Mouse (Mus musculus): Measurements from ENCODE around the gene Qk. TPM values are rescaled to one million over a fixed set of nuclear protein-coding genes. Genes with fewer than 3 reads are reported as not detected.

Gene Qk
- polyA plus RNA-seq, 1 experiment from 2014 or later = 40.5 TPM

GRCm38 (mm10) chr17:10209154-10209777 is 110.4 kb downstream of the Qk start:
- Histone ChIP-seq H3K27ac (no peak overlapping the region), H3K27me3 (ENCODE audit: poor library complexity, severe bottlenecking) (no peaks in the 10 kb centered on the region), H3K4me3 (no peak overlapping the region), H3K9me3 (no peaks in the 10 kb centered on the region), H3K4me1 (peaks cover 6% of the 10 kb centered on the region), H3K36me3 (replicated peaks) (peaks cover 61% of the 10 kb centered on the region)
- no peak for DNase-seq (ENCODE audit: extremely low spot score, low spot score)
- 31% methylated on average over 12 of the region's 12 CpGs for WGBS

- Histone ChIP-seq H3K27ac (no peak overlapping the region), H3K9me3 (peaks cover 4% of the 10 kb centered on the region; the same call in 1 of the 2 replicates), H3K36me3 (replicated peaks) (peaks cover 61% of the 10 kb centered on the region), H3K4me3 (no peak overlapping the region), H3K4me1 (no peaks in the 10 kb centered on the region), H3K27me3 (ENCODE audit: poor library complexity, severe bottlenecking) (no peaks in the 10 kb centered on the region)
- DNase-seq (ENCODE audit: extremely low spot score, low spot score) = no peak
- WGBS = 94% methylated on average over 2 of the region's 2 CpGs
These were observed 121.0 kb downstream of the Qk start for GRCm38 (mm10) chr17:10198662-10199061.

GRCm38 (mm10) chr17:10198231-10198630 is 121.4 kb downstream of the Qk start:
- 94% methylated on average over 3 of the region's 3 CpGs for WGBS
- no peak for DNase-seq (ENCODE audit: extremely low spot score, low spot score)

GRCm38 (mm10) chr17:10195703-10196102 is 124.0 kb downstream of the Qk start:
- Histone ChIP-seq H3K27ac (no peak overlapping the region), H3K4me3 (no peak overlapping the region), H3K36me3 (replicated peaks) (peaks cover 36% of the 10 kb centered on the region), H3K9me3 (peaks cover 12% of the 10 kb centered on the region; the same call in 1 of the 2 replicates), H3K27me3 (ENCODE audit: poor library complexity, severe bottlenecking) (no peaks in the 10 kb centered on the region), H3K4me1 (no peaks in the 10 kb centered on the region)
- WGBS = 95% methylated on average over 6 of the region's 6 CpGs
- DNase-seq (ENCODE audit: extremely low spot score, low spot score) = no peak

More at GRCm38 (mm10) chr17:10198231-10198630, 121.4 kb downstream of the Qk start:
- no peak overlapping the region for H3K4me3 ChIP-seq
- H3K4me1 ChIP-seq = no peaks in the 10 kb centered on the region
- H3K9me3 ChIP-seq = peaks cover 5% of the 10 kb centered on the region; the same call in 1 of the 2 replicates
- H3K27ac ChIP-seq = no peak overlapping the region
- H3K36me3 ChIP-seq (replicated peaks) = peaks cover 58% of the 10 kb centered on the region
- H3K27me3 ChIP-seq (ENCODE audit: poor library complexity, severe bottlenecking) = no peaks in the 10 kb centered on the region

GRCm38 (mm10) chr17:10190857-10191256 is 128.8 kb downstream of the Qk start:
- Histone ChIP-seq H3K36me3 (replicated peaks) (peaks cover 11% of the 10 kb centered on the region; the same call in 1 of the 2 replicates), H3K27ac (no peak overlapping the region), H3K4me3 (no peak overlapping the region), H3K4me1 (peaks cover 12% of the 10 kb centered on the region), H3K27me3 (ENCODE audit: poor library complexity, severe bottlenecking) (no peaks in the 10 kb centered on the region), H3K9me3 (peaks cover 12% of the 10 kb centered on the region; the same call in 1 of the 2 replicates)
- DNase-seq (ENCODE audit: extremely low spot score, low spot score) = no peak
- 90% methylated on average over 1 of the region's 1 CpGs for WGBS

GRCm38 (mm10) chr17:10188481-10188880 is 131.2 kb downstream of the Qk start:
- no peak overlapping the region for H3K4me3 ChIP-seq
- H3K4me1 ChIP-seq = peaks cover 12% of the 10 kb centered on the region
- H3K36me3 ChIP-seq (replicated peaks) = no peaks in the 10 kb centered on the region
- WGBS = 79% methylated on average over 3 of the region's 3 CpGs
- H3K27me3 ChIP-seq (ENCODE audit: poor library complexity, severe bottlenecking) = no peaks in the 10 kb centered on the region
- peaks cover 8% of the 10 kb centered on the region; the same call in 1 of the 2 replicates for H3K9me3 ChIP-seq
- no peak for DNase-seq (ENCODE audit: extremely low spot score, low spot score)
- H3K27ac ChIP-seq = 0 out of 2 replicates have a peak overlapping the region, but pooled peaks have one; percentile 5

- no peaks in the 10 kb centered on the region for H3K36me3 ChIP-seq (replicated peaks)
- no peak overlapping the region for H3K27ac ChIP-seq
These were observed 132.1 kb downstream of the Qk start for GRCm38 (mm10) chr17:10187431-10188020.

GRCm38 (mm10) chr17:10181761-10182160 is 137.9 kb downstream of the Qk start:
- Histone ChIP-seq H3K27ac (peak overlapping the region; percentile 26), H3K9me3 (no peaks in the 10 kb centered on the region), H3K4me3 (no peak overlapping the region), H3K4me1 (peaks cover 17% of the 10 kb centered on the region), H3K27me3 (ENCODE audit: poor library complexity, severe bottlenecking) (no peaks in the 10 kb centered on the region), H3K36me3 (replicated peaks) (no peaks in the 10 kb centered on the region)
- DNase-seq (ENCODE audit: extremely low spot score, low spot score) = no peak
- 81% methylated on average over 6 of the region's 6 CpGs for WGBS

More at GRCm38 (mm10) chr17:10187431-10188020, 132.1 kb downstream of the Qk start:
- peaks cover 12% of the 10 kb centered on the region for H3K4me1 ChIP-seq
- 80% methylated on average over 4 of the region's 4 CpGs for WGBS
- H3K4me3 ChIP-seq = no peak overlapping the region
- H3K9me3 ChIP-seq = peaks cover under 1% of the 10 kb centered on the region; the same call in 1 of the 2 replicates
- no peaks in the 10 kb centered on the region for H3K27me3 ChIP-seq (ENCODE audit: poor library complexity, severe bottlenecking)
- no peak for DNase-seq (ENCODE audit: extremely low spot score, low spot score)

- H3K4me3 ChIP-seq = no peak overlapping the region
- no peaks in the 10 kb centered on the region for H3K9me3 ChIP-seq
- no peaks in the 10 kb centered on the region for H3K36me3 ChIP-seq (replicated peaks)
- H3K27me3 ChIP-seq (ENCODE audit: poor library complexity, severe bottlenecking) = no peaks in the 10 kb centered on the region
- 64% methylated on average over 5 of the region's 5 CpGs for WGBS
- peaks cover 21% of the 10 kb centered on the region for H3K4me1 ChIP-seq
- no peak for DNase-seq (ENCODE audit: extremely low spot score, low spot score)
- no peak overlapping the region for H3K27ac ChIP-seq
These were observed 142.6 kb downstream of the Qk start for GRCm38 (mm10) chr17:10177096-10177495.

GRCm38 (mm10) chr17:10161258-10161657 is 158.4 kb downstream of the Qk start:
- no peak for DNase-seq (ENCODE audit: extremely low spot score, low spot score)
- 90% methylated on average over 3 of the region's 3 CpGs for WGBS
- no peaks in the 10 kb centered on the region for H3K27me3 ChIP-seq (ENCODE audit: poor library complexity, severe bottlenecking)
- H3K4me3 ChIP-seq = no peak overlapping the region
- H3K36me3 ChIP-seq (replicated peaks) = no peaks in the 10 kb centered on the region
- H3K27ac ChIP-seq = no peak overlapping the region
- H3K4me1 ChIP-seq = no peaks in the 10 kb centered on the region
- peaks cover 12% of the 10 kb centered on the region for H3K9me3 ChIP-seq

GRCm38 (mm10) chr17:10160415-10160814 is 159.2 kb downstream of the Qk start:
- H3K4me3 ChIP-seq = no peak overlapping the region
- H3K9me3 ChIP-seq = peaks cover 17% of the 10 kb centered on the region
- 91% methylated on average over 6 of the region's 6 CpGs for WGBS
- H3K36me3 ChIP-seq (replicated peaks) = no peaks in the 10 kb centered on the region
- no peaks in the 10 kb centered on the region for H3K27me3 ChIP-seq (ENCODE audit: poor library complexity, severe bottlenecking)
- H3K27ac ChIP-seq = no peak overlapping the region
- DNase-seq (ENCODE audit: extremely low spot score, low spot score) = no peak
- no peaks in the 10 kb centered on the region for H3K4me1 ChIP-seq

- 0 out of 2 replicates have a peak overlapping the region, but pooled peaks have one; percentile 8 for H3K27ac ChIP-seq
- whole genome bisulfite sequencing = 86% methylated on average over 8 of the region's 8 CpGs
These were observed 166.7 kb downstream of the Qk start for GRCm38 (mm10) chr17:10152808-10153413.

More at GRCm38 (mm10) chr17:10152808-10153413, 166.7 kb downstream of the Qk start:
- Histone ChIP-seq H3K36me3 (replicated peaks) (no peaks in the 10 kb centered on the region), H3K4me3 (no peak overlapping the region), H3K4me1 (peaks cover 14% of the 10 kb centered on the region), H3K9me3 (peaks cover 17% of the 10 kb centered on the region), H3K27me3 (ENCODE audit: poor library complexity, severe bottlenecking) (no peaks in the 10 kb centered on the region)
- DNase-seq (ENCODE audit: extremely low spot score, low spot score) = no peak

Measured in forebrain, embryonic 10.5 days (tissue).